Mouse (Mus musculus) limb, embryonic 14.5 days (tissue): ENCODE results near the gene Ilf3. TPM values are rescaled to one million over a fixed set of nuclear protein-coding genes. Genes with fewer than 3 reads are reported as not detected.

Source experiments
- ATAC-seq: fragments of 200-750 bp; cut with Nextera tagmentation; 2 replicates; pipeline ENCODE4 v1.8.0; 2017; ENCODE audit warnings: low read depth, moderate number of reproducible peaks, moderate TSS enrichment; ENCODE audit not compliant: low FRiP score
- DNase-seq: peaks from one replicate; pipeline ENCODE4 v3.0.0-alpha.2; 2015; ENCODE audit warnings: low spot score
- H3K27ac ChIP-seq: fragments of 300-500 bp; sonication (generic); replicated peaks from 2 replicates; pipeline ENCODE4 v1.5.1; 2014; ENCODE audit warnings: low read depth, mild to moderate bottlenecking, low read length, moderate library complexity, mixed read lengths
- H3K27me3 ChIP-seq: fragments of 300-500 bp; sonication (generic); 2 replicates; pipeline ENCODE4 v1.6.1; 2014; ENCODE audit warnings: low read length, mixed read lengths; ENCODE audit not compliant: control insufficient read depth, insufficient read depth
- H3K36me3 ChIP-seq: fragments of 300-500 bp; sonication (generic); 2 replicates; pipeline ENCODE4 v1.6.1; 2014; ENCODE audit warnings: mild to moderate bottlenecking, low read length, moderate library complexity, mixed read lengths; ENCODE audit not compliant: control insufficient read depth, insufficient read depth
- H3K4me1 ChIP-seq: fragments of 300-500 bp; sonication (generic); 2 replicates; pipeline ENCODE4 v1.6.1; 2014; ENCODE audit warnings: antibody characterized with exemption, low read length, mixed read lengths; ENCODE audit not compliant: control insufficient read depth, insufficient read depth
- H3K4me2 ChIP-seq: fragments of 300-500 bp; sonication (generic); replicated peaks from 2 replicates; pipeline ENCODE4 v1.6.1; 2014; ENCODE audit warnings: low read depth, mild to moderate bottlenecking, low read length, moderate library complexity; ENCODE audit not compliant: severe bottlenecking
- H3K4me3 ChIP-seq: fragments of 300-500 bp; sonication (generic); replicated peaks from 2 replicates; pipeline ENCODE4 v1.5.1; 2014; ENCODE audit warnings: low read length
- H3K9ac ChIP-seq: fragments of 300-500 bp; sonication (generic); 2 replicates; pipeline ENCODE4 v1.6.1; 2014; ENCODE audit warnings: mild to moderate bottlenecking, low read depth, low read length, moderate library complexity; ENCODE audit not compliant: severe bottlenecking
- H3K9me3 ChIP-seq: fragments of 300-500 bp; sonication (generic); 2 replicates; pipeline ENCODE4 v1.6.1; 2016; ENCODE audit warnings: low read length; ENCODE audit not compliant: control insufficient read depth
- POLR2A ChIP-seq: fragments of 200-500 bp; IDR thresholded peaks from 2 replicates; pipeline ENCODE4 v1.8.0; 2012; ENCODE audit warnings: inconsistent platforms, mild to moderate bottlenecking, moderate library complexity, borderline replicate concordance; ENCODE audit not compliant: insufficient read depth, insufficient read length; ENCODE audit errors: extremely low read depth
- WGBS: fragments of 180-500 bp; shearing (Covaris S2); extraction: QIAGEN DNeasy Blood & Tissue Kit; methylation state at CpG from one replicate; pipeline ENCODE4 v1.1.7; 2014; 5-methylcytosine and 5-hydroxymethylcytosine counted together
- polyA plus RNA-seq, 2 experiments: library from polyadenylated mRNA; depleted of rRNA in 1 of 2; stranded (reverse) in 1 of 2; unstranded in 1 of 2; fragments of >200 nt; fragmentation: Nextera tagmentation in 1 of 2; extraction: Ambion mirVana in 1 of 2; gene quantifications; 2 replicates each; pipeline versions ENCODE4 v1.2.1 to v1.2.3; 2012 to 2014

Gene Ilf3
- polyA plus RNA-seq, 2 experiments = 174 to 180 TPM

GRCm38 (mm10) chr9:21379195-21379594, 11.5 kb downstream of the Ilf3 start:
- H3K4me2 ChIP-seq = no peak overlapping the region
- H3K9me3 ChIP-seq = no peaks in the 10 kb centered on the region
- no peak overlapping the region for H3K9ac ChIP-seq
- H3K4me3 ChIP-seq = no peak overlapping the region
- H3K27me3 ChIP-seq = no peaks in the 10 kb centered on the region
- no peak for TF ChIP-seq POLR2A
- 91% methylated on average over 3 of the region's 3 CpGs for WGBS
- 0 out of 2 replicates have a peak, but pooled peaks cover 3% of the 10 kb centered on the region for H3K4me1 ChIP-seq
- ATAC-seq (no peak), DNase-seq (no peak)
- peaks cover 32% of the 10 kb centered on the region for H3K36me3 ChIP-seq
- H3K27ac ChIP-seq = no peak overlapping the region

DNA sequence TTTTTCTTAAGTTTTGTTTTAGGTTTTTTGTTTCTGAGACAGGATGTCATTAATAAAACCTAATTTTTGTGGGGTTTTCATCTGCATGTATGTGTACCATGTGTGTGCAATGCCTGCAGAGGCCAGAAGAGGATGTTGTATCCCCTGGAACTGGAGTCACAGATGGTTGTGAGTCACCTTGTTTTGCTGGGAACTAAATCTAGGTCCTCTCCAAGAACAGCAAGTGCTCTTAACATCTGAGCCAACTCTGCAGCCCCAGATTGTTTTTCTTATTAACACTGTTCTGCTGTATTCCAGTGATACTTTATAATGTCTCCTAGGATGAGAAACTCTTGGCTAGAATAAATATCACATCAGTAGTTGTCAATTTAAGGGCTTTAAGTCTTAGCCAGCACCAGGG, 13.2 kb downstream of the Ilf3 start:
- Histone ChIP-seq H3K27me3 (no peaks in the 10 kb centered on the region), H3K36me3 (peaks cover 28% of the 10 kb centered on the region), H3K4me2 (no peak overlapping the region), H3K9ac (no peak overlapping the region), H3K27ac (no peak overlapping the region), H3K9me3 (no peaks in the 10 kb centered on the region), H3K4me3 (no peak overlapping the region), H3K4me1 (0 out of 2 replicates have a peak, but pooled peaks cover 3% of the 10 kb centered on the region)
- no peak for TF ChIP-seq POLR2A
- DNase-seq (no peak), ATAC-seq (no peak)

GRCm38 (mm10) chr9:21383966-21384365, 16.3 kb downstream of the Ilf3 start:
- TF ChIP-seq POLR2A = no peak
- Histone ChIP-seq H3K9me3 (no peaks in the 10 kb centered on the region), H3K4me1 (0 out of 2 replicates have a peak, but pooled peaks cover 3% of the 10 kb centered on the region), H3K27ac (no peak overlapping the region), H3K27me3 (no peaks in the 10 kb centered on the region), H3K4me2 (no peak overlapping the region), H3K36me3 (peaks cover 30% of the 10 kb centered on the region), H3K4me3 (no peak overlapping the region), H3K9ac (no peak overlapping the region)
- ATAC-seq (no peak), DNase-seq (no peak)

DNA sequence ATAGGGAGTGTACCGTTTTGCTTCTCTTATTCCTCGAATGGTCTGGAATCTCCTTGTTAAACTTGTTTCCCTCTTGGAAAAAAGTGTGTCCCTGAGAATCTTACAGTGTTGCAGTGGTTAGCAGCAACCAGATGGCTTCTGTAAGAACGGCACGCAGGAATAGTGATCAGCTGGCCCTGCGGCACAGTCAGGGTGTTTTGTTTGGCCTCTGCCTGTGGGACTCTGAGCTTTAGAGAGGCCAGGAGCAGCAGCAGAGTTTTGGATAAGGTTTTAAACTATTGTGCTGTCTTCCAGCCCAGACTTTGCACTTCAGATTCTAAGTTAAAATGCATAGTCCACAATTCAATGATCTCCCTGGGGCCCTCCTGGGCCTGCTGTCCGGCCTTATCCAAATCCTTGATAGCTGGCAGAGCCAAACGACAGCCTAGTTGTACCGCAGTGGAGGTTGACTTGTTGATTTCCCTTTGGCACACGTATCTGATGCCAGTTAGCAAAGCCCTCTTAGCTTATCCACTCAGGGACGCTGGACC, 25.0 kb downstream of the Ilf3 start:
- DNase-seq (no peak), ATAC-seq (no peak)
- Histone ChIP-seq H3K9ac (no peak overlapping the region), H3K9me3 (no peaks in the 10 kb centered on the region), H3K36me3 (peaks cover 98% of the 10 kb centered on the region), H3K4me1 (no peaks in the 10 kb centered on the region), H3K4me2 (no peak overlapping the region), H3K27ac (no peak overlapping the region), H3K4me3 (no peak overlapping the region), H3K27me3 (no peaks in the 10 kb centered on the region)
- WGBS = 89% methylated on average over 10 of the region's 10 CpGs
- TF ChIP-seq POLR2A = no peak

DNA sequence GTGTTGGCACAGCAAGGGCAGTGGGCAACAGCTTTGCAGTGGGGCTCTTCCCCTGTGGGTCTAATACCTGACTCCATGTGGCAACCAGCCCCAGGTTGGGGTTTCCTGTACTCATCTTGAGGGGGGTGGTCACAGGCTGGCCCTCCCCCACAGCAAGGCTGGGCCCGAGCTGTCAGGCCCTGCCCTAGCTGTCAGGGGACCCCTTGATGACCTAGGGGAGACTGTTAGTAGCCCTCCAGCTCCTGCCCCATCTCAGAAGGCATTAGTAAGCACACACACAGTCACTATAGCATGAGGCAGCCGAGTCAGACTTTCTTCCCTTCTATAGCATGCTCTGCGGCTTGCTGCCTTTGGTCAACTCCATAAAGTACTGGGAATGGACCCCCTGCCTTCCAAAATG, 28.0 kb downstream of the Ilf3 start:
- TF ChIP-seq POLR2A = no peak
- ATAC-seq = no peak
- Histone ChIP-seq H3K4me1 (no peaks in the 10 kb centered on the region), H3K4me2 (no peak overlapping the region), H3K36me3 (peaks cover 99% of the 10 kb centered on the region), H3K27ac (no peak overlapping the region), H3K9me3 (no peaks in the 10 kb centered on the region), H3K27me3 (no peaks in the 10 kb centered on the region), H3K9ac (no peak overlapping the region), H3K4me3 (no peak overlapping the region)
- 84% methylated on average over 3 of the region's 3 CpGs for WGBS
- no peak for DNase-seq

DNA sequence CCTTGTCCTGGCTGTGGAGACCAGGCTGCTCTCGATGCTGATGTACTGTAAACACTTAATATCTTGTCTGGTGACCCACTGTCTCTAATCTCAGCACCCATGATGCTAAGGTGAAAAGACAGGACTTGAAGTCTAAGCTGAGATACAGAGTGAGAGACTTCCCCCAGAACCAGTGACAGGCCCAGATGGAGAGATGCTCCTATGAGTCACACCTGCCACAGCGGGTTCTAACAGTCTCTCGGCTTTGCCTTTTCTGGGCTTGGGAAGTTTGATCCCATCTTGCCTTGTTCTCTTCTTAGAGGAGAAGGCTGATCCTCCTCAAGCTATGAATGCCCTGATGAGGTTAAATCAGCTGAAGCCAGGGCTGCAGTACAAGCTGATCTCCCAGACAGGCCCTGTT, 29.5 kb downstream of the Ilf3 start:
- DNase-seq (no peak), ATAC-seq (no peak)
- Histone ChIP-seq H3K4me1 (no peaks in the 10 kb centered on the region), H3K4me3 (no peak overlapping the region), H3K4me2 (no peak overlapping the region), H3K9ac (no peak overlapping the region), H3K27me3 (no peaks in the 10 kb centered on the region), H3K36me3 (peaks cover 98% of the 10 kb centered on the region), H3K27ac (no peak overlapping the region), H3K9me3 (no peaks in the 10 kb centered on the region)
- TF ChIP-seq POLR2A = no peak
- WGBS = 92% methylated on average over 3 of the region's 3 CpGs
